Mouse (Mus musculus): ENCODE data around the gene Rgs7.

The Rgs7 gene

GRCm38 (mm10) chr1:175259374-175259773 lies 232.9 kb downstream of the Rgs7 start:
- H3K27me3 ChIP-seq (ENCODE audit: insufficient read depth, low read length) = no peaks in the 10 kb centered on the region
- no peaks in the 10 kb centered on the region for H3K36me3 ChIP-seq (ENCODE audit: insufficient read depth, low read length)
- H3K4me1 ChIP-seq (replicated peaks; ENCODE audit: low read depth, low read length) = no peaks in the 10 kb centered on the region
- TF ChIP-seq CTCF (conservative IDR thresholded peaks at IDR 0.05; ENCODE audit: low read length) = no peak
- TF ChIP-seq POU5F1 (IDR thresholded peaks at IDR 0.05; ENCODE audit: borderline replicate concordance, low read length) = no peak
- no peak for TF ChIP-seq NANOG (IDR thresholded peaks at IDR 0.05; ENCODE audit: borderline replicate concordance, low read length)
- peaks cover 13% of the 10 kb centered on the region for H3K9me3 ChIP-seq (ENCODE audit: low read length)
- H3K4me3 ChIP-seq (replicated peaks; ENCODE audit: low read length) = no peak overlapping the region

- no peak for TF ChIP-seq CTCF (conservative IDR thresholded peaks at IDR 0.05; ENCODE audit: low read length)
- no peak for TF ChIP-seq POU5F1 (IDR thresholded peaks at IDR 0.05; ENCODE audit: borderline replicate concordance, low read length)
- no peak for TF ChIP-seq NANOG (IDR thresholded peaks at IDR 0.05; ENCODE audit: borderline replicate concordance, low read length)
- Histone ChIP-seq H3K9me3 (ENCODE audit: low read length) (peaks cover 5% of the 10 kb centered on the region), H3K4me3 (replicated peaks; ENCODE audit: low read length) (no peak overlapping the region), H3K36me3 (ENCODE audit: insufficient read depth, low read length) (no peaks in the 10 kb centered on the region), H3K4me1 (replicated peaks; ENCODE audit: low read depth, low read length) (no peaks in the 10 kb centered on the region), H3K27me3 (ENCODE audit: insufficient read depth, low read length) (no peaks in the 10 kb centered on the region)
These were observed 237.1 kb downstream of the Rgs7 start for GRCm38 (mm10) chr1:175255224-175255623.

GRCm38 (mm10) chr1:175254724-175255123 lies 237.6 kb downstream of the Rgs7 start:
- no peaks in the 10 kb centered on the region for H3K36me3 ChIP-seq (ENCODE audit: insufficient read depth, low read length)
- no peaks in the 10 kb centered on the region for H3K4me1 ChIP-seq (replicated peaks; ENCODE audit: low read depth, low read length)
- no peaks in the 10 kb centered on the region for H3K27me3 ChIP-seq (ENCODE audit: insufficient read depth, low read length)
- H3K9me3 ChIP-seq (ENCODE audit: low read length) = peaks cover 5% of the 10 kb centered on the region
- H3K4me3 ChIP-seq (replicated peaks; ENCODE audit: low read length) = no peak overlapping the region
- no peak for TF ChIP-seq NANOG (IDR thresholded peaks at IDR 0.05; ENCODE audit: borderline replicate concordance, low read length)
- TF ChIP-seq POU5F1 (IDR thresholded peaks at IDR 0.05; ENCODE audit: borderline replicate concordance, low read length) = no peak
- no peak for TF ChIP-seq CTCF (conservative IDR thresholded peaks at IDR 0.05; ENCODE audit: low read length)

GRCm38 (mm10) chr1:175242135-175242534 lies 250.2 kb downstream of the Rgs7 start:
- H3K36me3 ChIP-seq (ENCODE audit: insufficient read depth, low read length) = no peaks in the 10 kb centered on the region
- H3K9me3 ChIP-seq (ENCODE audit: low read length) = no peaks in the 10 kb centered on the region
- TF ChIP-seq POU5F1 (IDR thresholded peaks at IDR 0.05; ENCODE audit: borderline replicate concordance, low read length) (no peak), NANOG (IDR thresholded peaks at IDR 0.05; ENCODE audit: borderline replicate concordance, low read length) (no peak), CTCF (conservative IDR thresholded peaks at IDR 0.05; ENCODE audit: low read length) (no peak)
- no peak overlapping the region for H3K4me3 ChIP-seq (replicated peaks; ENCODE audit: low read length)
- no peaks in the 10 kb centered on the region for H3K4me1 ChIP-seq (replicated peaks; ENCODE audit: low read depth, low read length)
- H3K27me3 ChIP-seq (ENCODE audit: insufficient read depth, low read length) = no peaks in the 10 kb centered on the region

- TF ChIP-seq NANOG (IDR thresholded peaks at IDR 0.05; ENCODE audit: borderline replicate concordance, low read length) = no peak
- no peak for TF ChIP-seq CTCF (conservative IDR thresholded peaks at IDR 0.05; ENCODE audit: low read length)
- no peak for TF ChIP-seq POU5F1 (IDR thresholded peaks at IDR 0.05; ENCODE audit: borderline replicate concordance, low read length)
- H3K36me3 ChIP-seq (ENCODE audit: insufficient read depth, low read length) = no peaks in the 10 kb centered on the region
- no peaks in the 10 kb centered on the region for H3K4me1 ChIP-seq (replicated peaks; ENCODE audit: low read depth, low read length)
- H3K4me3 ChIP-seq (replicated peaks; ENCODE audit: low read length) = no peak overlapping the region
- H3K9me3 ChIP-seq (ENCODE audit: low read length) = no peaks in the 10 kb centered on the region
- no peaks in the 10 kb centered on the region for H3K27me3 ChIP-seq (ENCODE audit: insufficient read depth, low read length)
These were observed 252.2 kb downstream of the Rgs7 start for GRCm38 (mm10) chr1:175240137-175240536.

GRCm38 (mm10) chr1:175221593-175222500 lies 270.5 kb downstream of the Rgs7 start:
- TF ChIP-seq CTCF (conservative IDR thresholded peaks at IDR 0.05; ENCODE audit: low read length) (no peak), NANOG (IDR thresholded peaks at IDR 0.05; ENCODE audit: borderline replicate concordance, low read length) (no peak), POU5F1 (IDR thresholded peaks at IDR 0.05; ENCODE audit: borderline replicate concordance, low read length) (no peak)
- Histone ChIP-seq H3K27me3 (ENCODE audit: insufficient read depth, low read length) (no peaks in the 10 kb centered on the region), H3K36me3 (ENCODE audit: insufficient read depth, low read length) (no peaks in the 10 kb centered on the region), H3K9me3 (ENCODE audit: low read length) (no peaks in the 10 kb centered on the region), H3K4me3 (replicated peaks; ENCODE audit: low read length) (no peak overlapping the region), H3K4me1 (replicated peaks; ENCODE audit: low read depth, low read length) (no peaks in the 10 kb centered on the region)

GRCm38 (mm10) chr1:175219563-175219962 lies 272.7 kb downstream of the Rgs7 start:
- Histone ChIP-seq H3K4me3 (replicated peaks; ENCODE audit: low read length) (no peak overlapping the region), H3K27me3 (ENCODE audit: insufficient read depth, low read length) (no peaks in the 10 kb centered on the region), H3K4me1 (replicated peaks; ENCODE audit: low read depth, low read length) (no peaks in the 10 kb centered on the region), H3K36me3 (ENCODE audit: insufficient read depth, low read length) (no peaks in the 10 kb centered on the region), H3K9me3 (ENCODE audit: low read length) (no peaks in the 10 kb centered on the region)
- TF ChIP-seq CTCF (conservative IDR thresholded peaks at IDR 0.05; ENCODE audit: low read length) = no peak
- TF ChIP-seq NANOG (IDR thresholded peaks at IDR 0.05; ENCODE audit: borderline replicate concordance, low read length) = no peak
- TF ChIP-seq POU5F1 (IDR thresholded peaks at IDR 0.05; ENCODE audit: borderline replicate concordance, low read length) = no peak

- no peaks in the 10 kb centered on the region for H3K27me3 ChIP-seq (ENCODE audit: insufficient read depth, low read length)
- H3K4me1 ChIP-seq (replicated peaks; ENCODE audit: low read depth, low read length) = no peaks in the 10 kb centered on the region
These were observed 285.3 kb downstream of the Rgs7 start for GRCm38 (mm10) chr1:175207004-175207403.

More at GRCm38 (mm10) chr1:175207004-175207403, 285.3 kb downstream of the Rgs7 start:
- TF ChIP-seq NANOG (IDR thresholded peaks at IDR 0.05; ENCODE audit: borderline replicate concordance, low read length) = no peak
- TF ChIP-seq POU5F1 (IDR thresholded peaks at IDR 0.05; ENCODE audit: borderline replicate concordance, low read length) = no peak
- no peak for TF ChIP-seq CTCF (conservative IDR thresholded peaks at IDR 0.05; ENCODE audit: low read length)
- Histone ChIP-seq H3K36me3 (ENCODE audit: insufficient read depth, low read length) (no peaks in the 10 kb centered on the region), H3K9me3 (ENCODE audit: low read length) (no peaks in the 10 kb centered on the region), H3K4me3 (replicated peaks; ENCODE audit: low read length) (no peak overlapping the region)
